Mouse (Mus musculus) neural tube, embryonic 13.5 days (tissue): ENCODE data around the gene Cacna1f. TPM values are rescaled to one million over a fixed set of nuclear protein-coding genes. Genes with fewer than 3 reads are reported as not detected.

Experiments used
- ATAC-seq: fragments of 200-750 bp; cut with Nextera tagmentation; 2 replicates; pipeline ENCODE4 v1.8.0; 2017; ENCODE audit warnings: low read depth, mild to moderate bottlenecking, moderate TSS enrichment, moderate library complexity
- H3K27ac ChIP-seq: fragments of 300-500 bp; sonication (generic); replicated peaks from 2 replicates; pipeline ENCODE4 v1.5.1; 2015; ENCODE audit warnings: moderate library complexity, mild to moderate bottlenecking, inconsistent platforms
- H3K27me3 ChIP-seq: fragments of 300-500 bp; sonication (generic); 2 replicates; pipeline ENCODE4 v1.6.1; 2015; ENCODE audit warnings: mild to moderate bottlenecking, inconsistent platforms
- H3K36me3 ChIP-seq: fragments of 300-500 bp; sonication (generic); 2 replicates; pipeline ENCODE4 v1.6.1; 2015; ENCODE audit warnings: mild to moderate bottlenecking, inconsistent platforms
- H3K4me1 ChIP-seq: fragments of 300-500 bp; sonication (generic); replicated peaks from 2 replicates; pipeline ENCODE4 v1.6.1; 2015; ENCODE audit warnings: inconsistent platforms
- H3K4me2 ChIP-seq: fragments of 300-500 bp; sonication (generic); 2 replicates; pipeline ENCODE4 v1.6.1; 2015; ENCODE audit warnings: inconsistent platforms, mild to moderate bottlenecking, moderate library complexity
- H3K4me3 ChIP-seq: fragments of 300-500 bp; sonication (generic); 2 replicates; pipeline ENCODE4 v1.5.1; 2015; ENCODE audit warnings: mild to moderate bottlenecking, inconsistent platforms
- H3K9ac ChIP-seq: fragments of 300-500 bp; sonication (generic); 2 replicates; pipeline ENCODE4 v1.6.1; 2015; ENCODE audit warnings: moderate library complexity, mild to moderate bottlenecking, inconsistent platforms
- H3K9me3 ChIP-seq: fragments of 300-500 bp; sonication (generic); 2 replicates; pipeline ENCODE4 v1.6.1; 2016; ENCODE audit warnings: inconsistent platforms
- WGBS: fragments of 180-500 bp; shearing (Covaris S2); methylation state at CpG from one replicate; pipeline ENCODE4 v1.1.7; 2015; 5-methylcytosine and 5-hydroxymethylcytosine counted together
- polyA plus RNA-seq: library from polyadenylated mRNA; unstranded; fragments of >200 nt; fragmentation: Nextera tagmentation; extraction: Ambion mirVana; gene quantifications from 2 replicates; pipeline ENCODE4 v1.2.1, GENCODE M21; 2015

Cacna1f gene
- polyA plus RNA-seq, 1 experiment from 2014 or later = 0.13 TPM

DNA sequence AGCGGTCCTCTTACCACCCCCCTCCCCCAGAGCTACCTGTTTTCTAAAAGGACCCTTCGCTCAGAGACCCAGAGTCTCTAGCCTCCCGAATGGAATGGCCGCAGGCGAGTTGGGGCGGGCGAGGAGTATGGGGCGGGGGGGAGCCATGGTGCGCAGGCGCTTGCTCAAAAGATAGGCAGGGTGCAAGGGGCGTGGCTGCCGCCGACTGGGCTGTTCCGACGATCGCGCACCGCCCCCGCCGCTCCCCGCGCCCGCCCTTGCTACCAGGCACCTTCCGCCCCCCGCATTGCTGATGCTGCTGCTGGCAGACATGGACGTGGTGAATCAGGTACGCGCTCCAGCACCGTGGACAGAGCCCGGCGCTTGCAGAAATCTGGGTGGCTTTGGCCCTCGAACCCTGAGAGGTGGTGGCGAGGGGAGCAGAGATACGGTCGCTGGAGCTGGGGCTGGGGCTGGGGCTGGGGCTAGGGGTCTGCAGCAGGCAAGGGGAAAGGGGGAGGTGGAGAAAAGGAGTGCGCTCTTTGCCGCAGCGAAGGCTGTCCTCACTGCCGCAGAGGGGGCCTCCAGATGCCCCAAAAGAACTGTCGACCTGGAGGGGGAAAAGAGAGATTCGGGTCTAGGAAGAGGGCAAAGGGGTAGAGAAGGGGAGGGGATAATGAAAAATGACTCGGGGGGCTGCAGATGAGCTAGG, 31.7 kb downstream of the Cacna1f start, which contains the start of gene Syp:
TSS of gene Syp (plus strand) at position 71 of the 691 bp plus-strand sequence.
- no peaks in the 10 kb centered on the region for H3K27me3 ChIP-seq
- no peaks in the 10 kb centered on the region for H3K9me3 ChIP-seq
- H3K4me2 ChIP-seq = peak within 1 kb of the TSS; percentile 63
- 24% methylated on average over 41 of the region's 42 CpGs for WGBS
- H3K27ac ChIP-seq = peak within 1 kb of the TSS; percentile 82
- H3K4me3 ChIP-seq = peak within 1 kb of the TSS; percentile 51
- peak within 1 kb of the TSS; percentile 81 for H3K9ac ChIP-seq
- ATAC-seq = peak; percentile 88
- 0 out of 2 replicates have a peak, but pooled peaks cover 4% of the 10 kb centered on the region for H3K36me3 ChIP-seq
- peaks cover 8% of the 10 kb centered on the region for H3K4me1 ChIP-seq

DNA sequence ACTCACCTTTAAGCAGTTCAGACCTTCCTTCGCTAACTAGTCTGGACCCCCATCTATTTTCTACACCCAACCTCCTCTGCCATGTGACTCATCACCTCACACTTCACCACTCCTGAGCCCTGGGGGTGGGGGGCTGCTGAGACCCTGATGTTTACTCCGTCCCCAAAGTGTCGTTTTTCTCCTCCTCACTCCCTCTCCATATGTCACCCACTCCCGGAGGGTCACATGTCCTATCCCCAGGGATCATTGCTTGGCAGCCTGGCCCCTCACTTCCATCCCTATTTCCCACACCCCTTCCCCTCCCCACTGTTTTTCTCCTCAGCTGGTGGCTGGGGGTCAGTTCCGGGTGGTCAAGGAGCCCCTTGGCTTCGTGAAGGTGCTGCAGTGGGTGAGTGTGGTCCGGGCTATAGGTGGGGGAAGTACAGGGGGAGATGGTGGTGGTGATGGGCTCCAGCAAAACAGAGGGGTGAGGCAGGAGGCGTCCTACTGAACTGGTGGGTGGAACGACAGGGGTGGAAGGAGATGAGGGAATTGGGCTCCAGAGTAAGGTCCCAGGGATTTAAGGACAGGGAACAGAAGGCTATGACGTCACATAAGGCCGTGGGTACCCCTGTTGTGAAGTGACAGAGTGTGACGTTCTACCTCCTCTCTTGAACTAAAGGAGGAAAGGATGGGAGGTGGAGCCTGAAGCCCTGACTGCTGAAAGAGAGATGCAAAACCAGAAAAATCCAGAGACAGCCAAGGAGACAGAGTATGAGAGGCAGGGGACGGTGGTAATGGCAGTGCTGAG, 32.8 kb downstream of the Cacna1f start:
- H3K4me2 ChIP-seq = peak overlapping the region; percentile 63
- peak overlapping the region; percentile 51 for H3K4me3 ChIP-seq
- H3K4me1 ChIP-seq = peaks cover 8% of the 10 kb centered on the region
- 24% methylated on average over 13 of the region's 13 CpGs for WGBS
- H3K9me3 ChIP-seq = no peaks in the 10 kb centered on the region
- peak overlapping the region; percentile 82 for H3K27ac ChIP-seq
- 0 out of 2 replicates have a peak, but pooled peaks cover 4% of the 10 kb centered on the region for H3K36me3 ChIP-seq
- H3K27me3 ChIP-seq = no peaks in the 10 kb centered on the region
- H3K9ac ChIP-seq = peak overlapping the region; percentile 81
- peak; percentile 51 for ATAC-seq

DNA sequence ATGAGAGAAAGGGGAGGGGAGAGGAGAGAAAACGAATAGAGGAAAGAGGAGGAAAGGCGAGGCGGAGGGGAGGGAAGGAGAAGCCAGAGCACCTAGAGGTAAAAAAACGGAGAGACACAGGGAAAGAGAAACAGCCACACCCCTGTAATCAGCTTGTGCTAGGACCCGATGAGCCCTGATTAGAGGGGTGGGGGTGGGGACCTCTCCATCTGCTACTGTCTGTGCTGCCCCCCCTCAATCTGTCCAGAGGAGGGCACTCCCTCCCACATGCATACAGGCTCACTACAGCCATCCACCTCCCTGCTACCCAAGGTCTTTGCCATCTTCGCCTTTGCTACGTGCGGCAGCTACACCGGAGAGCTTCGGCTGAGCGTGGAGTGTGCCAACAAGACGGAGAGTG, 33.9 kb downstream of the Cacna1f start:
- H3K9me3 ChIP-seq = no peaks in the 10 kb centered on the region
- 0 out of 2 replicates have a peak overlapping the region, but pooled peaks have one; percentile 5 for H3K27ac ChIP-seq
- 0 out of 2 replicates have a peak, but pooled peaks cover 7% of the 10 kb centered on the region for H3K36me3 ChIP-seq
- H3K4me1 ChIP-seq = peaks cover 8% of the 10 kb centered on the region
- WGBS = 33% methylated on average over 11 of the region's 12 CpGs
- peak overlapping the region; percentile 81; the same call in 1 of the 2 replicates for H3K9ac ChIP-seq
- H3K4me3 ChIP-seq = peak overlapping the region; percentile 51
- peak overlapping the region; percentile 63 for H3K4me2 ChIP-seq
- no peaks in the 10 kb centered on the region for H3K27me3 ChIP-seq
- no peak for ATAC-seq

DNA sequence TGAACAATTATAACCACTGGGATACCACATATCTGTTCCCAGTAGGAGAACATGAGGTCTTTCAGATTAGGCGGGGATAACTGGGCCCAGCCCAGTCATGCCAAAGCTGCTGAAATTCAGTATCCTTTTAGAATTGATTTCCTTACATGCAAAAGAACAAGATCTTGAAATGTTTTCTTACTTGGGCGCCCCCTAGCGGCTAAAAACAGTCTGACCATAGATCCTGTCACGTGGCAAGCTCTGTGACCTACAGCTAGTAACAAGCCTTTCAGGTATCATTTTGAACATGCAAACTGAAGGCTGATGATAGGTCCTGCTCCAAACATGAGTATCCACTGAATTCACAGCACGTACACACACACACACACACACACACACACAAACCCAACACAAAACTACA, 38.5 kb downstream of the Cacna1f start:
- H3K4me1 ChIP-seq = peaks cover 13% of the 10 kb centered on the region
- H3K9me3 ChIP-seq = no peaks in the 10 kb centered on the region
- H3K36me3 ChIP-seq = peaks cover 11% of the 10 kb centered on the region; the same call in 1 of the 2 replicates
- H3K9ac ChIP-seq = no peak overlapping the region
- no peak overlapping the region for H3K27ac ChIP-seq
- H3K4me2 ChIP-seq = no peak overlapping the region
- 15% methylated on average over 5 of the region's 5 CpGs for WGBS
- H3K27me3 ChIP-seq = no peaks in the 10 kb centered on the region
- H3K4me3 ChIP-seq = no peak overlapping the region
- ATAC-seq = no peak

DNA sequence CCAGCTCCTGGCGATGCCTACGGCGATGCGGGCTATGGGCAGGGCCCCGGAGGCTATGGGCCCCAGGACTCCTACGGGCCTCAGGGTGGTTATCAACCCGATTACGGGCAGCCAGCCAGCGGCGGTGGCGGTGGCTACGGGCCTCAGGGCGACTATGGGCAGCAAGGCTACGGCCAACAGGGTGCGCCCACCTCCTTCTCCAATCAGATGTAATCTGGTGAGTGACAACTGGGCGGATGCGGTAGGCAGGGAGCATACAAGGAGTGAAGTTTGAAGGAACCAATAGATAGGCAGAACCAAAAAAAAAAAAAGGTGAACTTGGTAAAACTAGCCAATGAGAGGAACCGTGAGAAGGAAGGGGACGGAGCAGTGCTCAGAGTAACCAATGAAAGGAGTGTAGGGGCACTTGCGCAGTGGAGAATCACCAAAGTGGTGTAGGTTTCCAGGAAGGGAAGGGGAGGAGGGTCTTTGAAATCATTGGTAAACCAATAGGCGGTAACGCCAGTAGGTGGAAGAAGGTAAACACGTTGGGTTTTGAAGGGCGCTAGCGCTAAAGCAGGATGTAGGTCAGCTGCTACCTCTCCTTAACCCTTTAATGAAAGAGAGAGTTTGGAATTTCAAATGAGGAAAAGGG, 41.9 kb downstream of the Cacna1f start:
- Histone ChIP-seq H3K4me2 (peak overlapping the region; percentile 50), H3K4me3 (peak overlapping the region; percentile 35), H3K36me3 (peaks cover 26% of the 10 kb centered on the region), H3K9me3 (no peaks in the 10 kb centered on the region), H3K4me1 (peaks cover 5% of the 10 kb centered on the region), H3K27ac (peak overlapping the region; percentile 70), H3K27me3 (no peaks in the 10 kb centered on the region), H3K9ac (peak overlapping the region; percentile 64; the same call in 1 of the 2 replicates)
- ATAC-seq = peak; percentile 97
- 20% methylated on average over 25 of the region's 25 CpGs for WGBS

DNA sequence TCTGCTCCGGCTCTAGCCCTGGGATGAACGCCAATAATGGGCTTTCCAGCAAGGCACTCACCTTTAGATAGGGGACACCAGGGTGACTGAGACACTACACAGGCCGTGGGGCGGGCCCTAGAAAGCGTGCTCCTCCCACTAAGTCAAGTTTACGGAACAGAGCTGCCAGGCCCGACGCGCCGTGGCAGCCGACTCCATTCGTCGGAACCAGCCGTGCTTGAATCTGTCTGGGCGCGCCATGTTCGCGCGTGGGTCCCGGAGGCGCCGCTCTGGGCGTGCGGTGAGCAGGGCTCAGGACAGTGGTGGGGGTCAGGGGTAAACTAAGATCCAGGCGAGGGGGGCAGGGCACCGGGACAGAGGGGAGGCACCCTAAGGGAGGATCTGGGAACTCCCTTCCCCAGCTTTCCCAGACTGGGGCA, 50.3 kb downstream of the Cacna1f start, which contains the start of gene Prickle3:
TSS of gene Prickle3 (plus strand) at position 40 of the 419 bp plus-strand sequence.
- Histone ChIP-seq H3K9me3 (no peaks in the 10 kb centered on the region), H3K9ac (peak within 1 kb of the TSS; percentile 60), H3K36me3 (peaks cover 6% of the 10 kb centered on the region; the same call in 1 of the 2 replicates), H3K27ac (no peak within 1 kb of the TSS; the same call in 1 of the 2 replicates), H3K4me1 (peaks cover 5% of the 10 kb centered on the region; the same call in 1 of the 2 replicates), H3K27me3 (no peaks in the 10 kb centered on the region), H3K4me2 (peak within 1 kb of the TSS; percentile 48), H3K4me3 (peak within 1 kb of the TSS; percentile 29)
- WGBS = 24% methylated on average over 26 of the region's 26 CpGs
- ATAC-seq = peak; percentile 40; the same call in 1 of the 2 replicates

DNA sequence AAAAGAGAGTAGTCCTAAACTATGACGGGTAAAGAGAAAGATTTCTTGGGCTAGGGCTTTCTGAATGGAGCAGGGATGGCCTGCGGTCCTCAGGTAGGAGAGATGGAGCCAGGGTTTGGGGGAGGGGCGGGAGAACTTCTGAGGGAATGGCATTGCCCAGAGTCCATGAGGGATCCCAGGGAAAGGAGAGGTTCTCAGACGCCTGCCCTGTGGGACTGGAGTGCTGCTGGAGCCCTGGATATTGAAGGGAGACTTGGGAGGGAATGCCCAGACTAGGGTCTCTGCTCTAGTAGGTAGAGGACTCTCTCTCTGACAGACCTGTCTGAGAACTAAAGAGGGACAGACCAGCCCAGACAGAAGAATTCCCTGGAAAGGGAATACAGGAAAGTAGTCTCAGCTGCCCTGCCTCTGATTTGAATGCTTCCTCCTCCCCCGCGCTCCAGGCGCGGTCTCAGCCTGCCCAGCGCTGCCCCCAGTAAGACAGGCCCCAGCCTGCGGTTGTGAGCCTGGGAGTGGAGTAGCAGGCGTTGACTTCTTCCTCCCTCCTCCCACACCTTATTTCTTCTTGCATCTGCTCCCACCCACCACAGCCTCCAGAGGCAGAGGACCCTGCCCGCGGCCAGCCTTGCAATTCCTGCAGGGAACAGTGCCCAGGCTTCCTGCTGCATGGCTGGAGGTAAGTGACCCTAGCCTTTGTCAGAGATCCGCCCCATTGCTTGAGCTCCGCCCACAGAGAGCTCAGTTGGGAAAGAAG, 51.3 kb downstream of the Cacna1f start:
- Histone ChIP-seq H3K9ac (no peak overlapping the region), H3K27me3 (no peaks in the 10 kb centered on the region), H3K4me2 (peak overlapping the region; percentile 48), H3K36me3 (no peaks in the 10 kb centered on the region; the same call in 1 of the 2 replicates), H3K4me3 (0 out of 2 replicates have a peak overlapping the region, but pooled peaks have one; percentile 29), H3K9me3 (no peaks in the 10 kb centered on the region), H3K4me1 (peaks cover 5% of the 10 kb centered on the region; the same call in 1 of the 2 replicates), H3K27ac (no peak overlapping the region; the same call in 1 of the 2 replicates)
- 18% methylated on average over 14 of the region's 15 CpGs for WGBS
- no peak for ATAC-seq

DNA sequence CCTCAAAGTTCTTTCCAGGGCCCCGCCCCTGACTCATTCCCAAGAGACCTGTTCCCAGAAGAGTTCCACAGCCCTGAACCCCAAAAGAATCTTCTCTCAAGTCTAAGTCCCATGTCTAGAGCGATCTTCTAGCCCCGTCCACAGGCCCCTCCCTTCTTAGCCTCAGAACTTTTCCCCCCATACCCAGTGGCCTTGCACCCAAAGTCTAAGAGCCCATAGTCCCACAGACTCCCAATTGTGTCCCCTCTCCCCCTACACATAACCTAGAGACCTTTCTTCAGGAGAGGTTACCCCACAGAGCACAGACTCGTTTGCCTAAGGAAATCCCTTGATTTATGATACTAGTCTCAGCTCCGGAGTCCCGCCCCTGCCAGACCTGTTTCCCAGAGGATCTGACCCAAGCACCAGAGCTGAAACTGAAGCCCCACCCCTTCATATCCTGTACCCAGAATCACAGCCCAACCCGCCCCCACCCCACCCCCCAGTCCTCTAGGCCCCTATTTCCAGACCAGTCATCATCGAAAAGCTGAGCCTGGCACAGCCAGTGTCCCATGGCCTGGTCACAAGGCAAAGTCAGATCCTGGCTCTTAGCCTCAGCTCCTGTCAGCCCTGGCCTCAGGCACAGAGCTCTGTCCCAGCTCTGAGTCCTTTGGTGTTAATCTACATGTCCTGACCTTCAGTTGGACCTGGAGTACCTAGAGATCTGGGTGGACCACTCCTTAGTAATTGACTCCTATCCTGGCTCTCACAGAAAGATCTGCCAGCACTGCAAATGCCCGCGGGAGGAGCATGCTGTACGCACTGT, 52.1 kb downstream of the Cacna1f start:
- Histone ChIP-seq H3K4me1 (peaks cover 5% of the 10 kb centered on the region; the same call in 1 of the 2 replicates), H3K27ac (no peak overlapping the region), H3K36me3 (no peaks in the 10 kb centered on the region), H3K4me3 (no peak overlapping the region), H3K27me3 (no peaks in the 10 kb centered on the region), H3K9me3 (no peaks in the 10 kb centered on the region), H3K4me2 (no peak overlapping the region), H3K9ac (no peak overlapping the region)
- no peak for ATAC-seq
- WGBS = 50% methylated on average over 11 of the region's 11 CpGs

DNA sequence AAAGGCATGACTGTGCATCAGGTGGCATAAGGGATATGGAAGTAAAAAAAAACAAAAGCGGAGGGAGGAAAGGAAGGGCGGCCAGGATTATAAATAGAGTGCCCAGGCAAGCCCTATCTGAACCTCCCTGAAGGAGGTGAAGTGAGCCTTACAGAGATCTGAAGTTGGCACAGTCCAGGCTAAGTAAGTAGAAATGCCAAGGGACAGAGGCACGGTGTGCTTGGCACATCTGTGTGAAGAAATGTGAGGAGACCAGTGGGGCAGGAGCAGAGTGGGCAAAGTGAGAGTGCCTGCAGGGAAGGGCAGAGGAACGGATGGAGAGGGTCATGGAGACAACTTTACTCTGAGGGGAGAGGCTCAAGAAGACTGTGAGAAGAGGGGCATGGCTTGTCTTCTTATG, 54.2 kb downstream of the Cacna1f start:
- H3K36me3 ChIP-seq = no peaks in the 10 kb centered on the region
- no peak overlapping the region for H3K9ac ChIP-seq
- H3K27me3 ChIP-seq = no peaks in the 10 kb centered on the region
- no peak overlapping the region for H3K4me2 ChIP-seq
- peaks cover 5% of the 10 kb centered on the region; the same call in 1 of the 2 replicates for H3K4me1 ChIP-seq
- no peak for ATAC-seq
- H3K4me3 ChIP-seq = no peak overlapping the region
- no peak overlapping the region for H3K27ac ChIP-seq
- no peaks in the 10 kb centered on the region for H3K9me3 ChIP-seq
- 84% methylated on average over 4 of the region's 4 CpGs for WGBS

DNA sequence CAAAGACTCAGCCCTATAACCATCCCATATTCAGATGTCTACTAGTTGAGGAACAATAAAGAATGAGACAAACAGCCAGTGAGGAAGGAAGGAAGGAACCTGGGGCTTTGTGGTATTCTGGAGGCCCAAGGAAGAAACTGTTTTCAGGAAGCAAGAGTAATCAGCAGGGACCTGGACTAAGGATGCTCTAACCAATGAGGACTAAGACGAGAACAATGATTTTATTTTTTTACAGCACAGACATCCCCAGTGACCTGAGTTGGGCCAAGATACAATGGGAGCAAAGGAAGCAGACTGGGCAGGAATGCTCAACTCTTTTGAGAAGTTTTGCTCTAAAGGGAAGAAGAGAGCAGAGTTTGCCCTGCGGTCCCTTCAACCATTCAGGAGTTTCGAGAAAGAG, 56.1 kb downstream of the Cacna1f start:
- no peak overlapping the region for H3K4me2 ChIP-seq
- no peaks in the 10 kb centered on the region for H3K27me3 ChIP-seq
- H3K9me3 ChIP-seq = no peaks in the 10 kb centered on the region
- peaks cover 5% of the 10 kb centered on the region; the same call in 1 of the 2 replicates for H3K4me1 ChIP-seq
- no peaks in the 10 kb centered on the region for H3K36me3 ChIP-seq
- no peak for ATAC-seq
- WGBS = 50% methylated on average over 3 of the region's 3 CpGs
- H3K4me3 ChIP-seq = no peak overlapping the region
- no peak overlapping the region for H3K9ac ChIP-seq
- no peak overlapping the region for H3K27ac ChIP-seq
